Mouse (Mus musculus) gastrocnemius, postnatal 36 days (tissue): ENCODE data around the gene Ciz1. TPM values are rescaled to one million over a fixed set of nuclear protein-coding genes. Genes with fewer than 3 reads are reported as not detected.

Source experiments
- DNase-seq, 2 experiments: peaks; one replicate each; pipeline ENCODE4 v3.0.0; 2022
- intact Hi-C: fragments of 180-260 bp; cut with DNase I; formaldehyde crosslinking; loops from one replicate; pipeline ENCODE4 v1.15.1; 2025
- total RNA-seq, 2 experiments: library from RNA; stranded (reverse); gene quantifications; 2 replicates each; pipeline ENCODE4 v1.2.3; 2021

Gene Ciz1
- total RNA-seq, 2 experiments from 2014 or later = 23.2 to 25.4 TPM

GRCm38 (mm10) chr2:32408429-32409424, 56.6 kb downstream of the Ciz1 start:
- intact Hi-C loops = no loop called here
- no peak for DNase-seq

- intact Hi-C loops = no loop called here
- no peak for DNase-seq
Observed at GRCm38 (mm10) chr2:32411407-32411806, 59.3 kb downstream of the Ciz1 start.

GRCm38 (mm10) chr2:32412742-32413531, 60.8 kb downstream of the Ciz1 start:
- no peak for DNase-seq
- intact Hi-C loops = no loop called here

GRCm38 (mm10) chr2:32413936-32414335, 61.8 kb downstream of the Ciz1 start:
- no peak for DNase-seq
- intact Hi-C loops = no loop called here

GRCm38 (mm10) chr2:32415801-32416200, 63.7 kb downstream of the Ciz1 start:
- DNase-seq = peak in 1 of 2 experiments; percentile 28
- intact Hi-C loops = no loop called here

- DNase-seq = peak in 1 of 2 experiments; percentile 18
- intact Hi-C loops = no loop called here
Observed at GRCm38 (mm10) chr2:32416556-32416955, 64.4 kb downstream of the Ciz1 start.

- intact Hi-C loops = no loop called here
- peak in 1 of 2 experiments; percentile 46 for DNase-seq
Observed at GRCm38 (mm10) chr2:32417486-32417885, 65.4 kb downstream of the Ciz1 start.

DNA sequence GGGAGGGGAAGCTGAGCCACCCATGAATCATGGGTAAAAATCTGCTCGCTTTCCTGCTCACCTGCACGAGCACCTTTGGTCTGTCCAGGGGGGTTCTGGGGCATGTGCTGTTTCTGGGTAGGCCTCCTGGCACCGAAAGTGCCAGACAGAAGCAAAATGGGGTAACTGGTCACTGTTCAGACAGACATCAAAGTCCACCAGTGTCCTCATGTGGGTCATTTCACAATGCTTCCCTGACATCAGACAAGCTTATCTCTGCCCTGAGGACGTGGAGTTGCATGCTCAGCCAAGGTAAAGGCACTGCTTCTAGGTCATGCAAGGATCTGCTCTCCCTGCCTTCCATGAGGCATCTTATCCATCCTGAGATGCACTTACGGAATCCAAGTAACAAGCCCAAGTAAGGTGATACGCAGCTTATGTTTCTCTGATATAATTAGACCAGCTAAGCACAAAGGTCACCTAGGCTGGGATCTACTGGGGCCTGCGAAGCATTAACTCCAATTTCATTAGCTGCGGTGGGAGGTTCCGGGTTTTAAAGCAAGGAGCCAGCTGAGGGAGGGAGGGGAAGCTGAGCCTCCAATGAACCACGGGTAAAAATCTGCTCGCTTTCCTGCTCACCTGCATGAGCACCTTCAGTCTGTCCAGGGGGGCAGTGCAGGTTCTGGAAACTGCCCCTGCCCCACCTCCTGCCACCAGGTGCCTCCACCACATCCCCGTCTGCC, 66.5 kb downstream of the Ciz1 start:
- no peak for DNase-seq
- intact Hi-C loops = no loop called here

DNA sequence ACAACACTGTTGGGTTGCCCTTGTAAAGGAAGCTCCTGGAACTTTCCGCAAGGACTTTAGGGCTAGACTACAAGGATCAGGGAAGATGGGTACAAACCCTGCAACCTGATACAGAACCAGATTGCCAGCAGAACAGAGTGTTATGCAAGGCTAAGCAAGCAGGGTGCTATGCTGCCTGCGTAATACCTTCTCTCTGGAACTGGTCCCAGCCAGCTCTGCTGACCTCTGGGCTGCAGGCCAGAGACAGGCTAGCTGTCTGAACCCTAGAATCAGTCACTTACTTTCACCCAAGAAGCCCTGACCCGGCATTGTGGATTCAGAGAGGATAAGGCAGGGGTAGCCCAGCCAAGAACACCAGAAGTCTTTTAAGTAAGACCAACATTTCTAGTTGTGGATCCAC, 67.2 kb downstream of the Ciz1 start:
- intact Hi-C loops = no loop called here
- DNase-seq = peak; percentile 78 to 82

DNA sequence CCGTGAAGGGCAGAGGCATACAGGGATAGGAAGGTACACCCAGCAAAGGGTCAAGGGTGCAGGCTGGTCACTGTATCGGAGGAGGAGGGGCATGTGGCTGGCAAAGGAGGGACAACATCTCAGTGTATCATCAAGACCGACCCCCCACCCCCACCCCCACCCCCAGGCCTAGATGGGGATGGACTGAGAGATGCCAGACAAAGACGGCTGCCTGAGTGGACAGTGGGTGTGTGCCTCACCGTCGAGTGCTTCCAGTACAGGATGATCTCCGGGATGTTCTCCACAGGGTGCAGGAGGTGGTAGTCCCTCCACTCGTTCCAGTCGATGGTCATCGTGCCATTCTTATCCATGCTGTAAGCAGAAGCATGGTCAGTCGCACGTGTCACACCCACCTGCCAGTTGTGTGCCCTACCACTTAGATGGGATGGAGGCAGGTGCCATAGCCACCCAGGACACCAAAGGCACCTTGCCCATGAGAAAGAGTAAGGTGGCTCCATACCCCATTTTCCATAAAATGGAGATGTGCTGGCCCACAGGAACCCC, 68.0 kb downstream of the Ciz1 start:
- intact Hi-C loops = no loop called here
- DNase-seq = no peak

DNA sequence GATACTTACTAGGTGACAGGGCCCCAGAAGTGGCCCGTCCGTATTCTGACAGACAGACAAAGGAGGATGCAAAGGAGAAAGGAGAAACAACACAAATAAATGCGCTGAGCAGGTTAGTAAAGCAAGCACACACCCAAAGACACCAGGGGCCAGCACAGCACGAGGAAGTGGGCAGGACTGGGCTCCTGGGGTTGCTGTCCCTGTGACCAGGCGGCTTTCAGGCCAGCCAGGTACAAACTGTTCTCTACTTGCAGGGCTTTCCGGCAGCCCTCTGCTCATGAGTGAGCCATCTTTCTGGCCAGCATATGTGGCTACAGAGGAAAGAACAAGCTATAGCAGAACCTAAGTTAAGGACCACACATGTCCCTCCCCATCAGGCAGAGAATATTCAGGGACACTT, 68.5 kb downstream of the Ciz1 start:
- no peak for DNase-seq
- intact Hi-C loops = no loop called here

GRCm38 (mm10) chr2:32421851-32422251, 69.7 kb downstream of the Ciz1 start:
- peak in 1 of 2 experiments; percentile 40 for DNase-seq
- intact Hi-C loops = no loop called here

DNA sequence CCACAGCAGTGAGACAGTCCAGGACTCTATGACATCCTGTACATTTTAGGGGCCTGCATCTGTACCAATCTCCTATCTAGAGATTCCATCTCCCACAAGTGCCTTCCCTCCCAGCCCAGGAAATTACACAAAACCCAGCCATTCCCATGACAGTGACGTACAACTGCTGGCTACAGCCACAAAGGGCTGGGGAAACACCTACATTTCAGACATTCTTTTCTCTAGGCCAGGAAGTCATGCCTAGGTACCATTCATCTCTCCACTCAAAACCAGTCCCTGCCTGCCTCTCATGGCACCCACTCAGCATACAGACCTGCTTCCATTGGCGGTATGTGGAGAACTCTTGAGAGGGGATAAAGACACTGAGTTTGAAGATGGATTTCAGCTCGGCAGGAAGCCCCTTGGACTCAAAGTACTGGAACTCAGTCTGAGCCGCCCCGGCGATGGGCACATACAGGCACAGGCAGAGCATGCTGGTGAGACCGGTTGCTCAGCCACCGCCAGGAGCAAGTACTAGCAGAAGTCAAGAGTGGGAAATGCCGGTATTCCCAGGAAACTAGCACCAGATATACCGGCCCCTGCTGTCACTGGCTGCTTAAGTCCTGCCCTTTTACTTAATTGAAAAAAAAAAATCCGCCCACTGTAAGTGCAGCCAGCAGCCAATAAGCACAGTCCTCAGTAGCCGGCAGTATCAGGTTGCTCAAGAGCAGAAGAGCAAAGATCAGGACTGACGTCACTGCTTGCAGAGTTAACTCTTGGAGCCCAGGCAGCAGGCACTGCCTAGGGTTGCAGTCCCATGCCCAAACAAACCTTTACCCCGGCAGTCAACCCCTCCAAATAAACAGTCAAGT, 71.6 kb downstream of the Ciz1 start:
- DNase-seq = peak in 1 of 2 experiments; percentile 57
- intact Hi-C loops = no loop called here

GRCm38 (mm10) chr2:32424796-32425195, 72.7 kb downstream of the Ciz1 start:
- intact Hi-C loops = no loop called here
- DNase-seq = no peak

DNA sequence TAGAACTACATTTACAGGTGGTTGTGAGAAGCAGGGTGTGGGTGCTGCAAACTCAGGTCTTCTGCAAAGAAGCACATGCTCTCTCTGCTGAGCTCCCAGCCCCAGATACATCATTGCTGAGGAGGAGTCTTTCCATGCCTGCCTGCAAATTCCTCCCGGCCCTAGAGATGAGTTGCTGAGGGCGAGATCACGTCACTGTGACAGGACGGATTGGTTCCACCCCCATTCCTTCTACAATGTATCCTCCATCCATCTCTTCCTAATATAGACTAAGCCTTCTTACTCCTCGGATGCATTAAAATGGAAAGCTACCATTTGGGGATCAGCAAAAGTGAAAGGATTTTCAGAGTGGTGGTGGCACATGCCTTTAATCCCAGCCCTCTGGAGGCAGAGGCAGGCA, 73.4 kb downstream of the Ciz1 start:
- intact Hi-C loops = no loop called here
- DNase-seq = no peak

- DNase-seq = no peak
- intact Hi-C loops = no loop called here
Observed at GRCm38 (mm10) chr2:32426141-32426540, 74.0 kb downstream of the Ciz1 start.

DNA sequence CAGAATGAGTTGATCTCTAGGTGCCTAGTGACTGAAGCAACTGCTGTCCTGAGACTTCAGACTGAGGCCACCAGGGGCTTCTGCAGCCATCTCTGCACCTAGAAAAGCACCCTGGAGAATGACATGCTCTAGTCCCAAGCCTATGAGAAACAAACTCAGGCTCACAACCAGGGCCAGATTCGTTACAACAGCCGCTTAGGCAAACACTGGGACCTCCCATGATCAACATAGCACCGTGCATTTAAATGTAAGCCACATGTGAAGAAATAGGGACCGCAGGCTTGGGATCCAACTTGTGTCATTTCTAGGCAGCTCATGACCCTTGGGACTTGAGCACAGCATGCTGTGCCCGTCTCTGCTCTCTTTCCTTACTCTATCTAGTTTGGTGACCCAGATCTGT, 75.6 kb downstream of the Ciz1 start:
- intact Hi-C loops = no loop called here
- DNase-seq = no peak

- DNase-seq = no peak
- intact Hi-C loops = no loop called here
Observed at GRCm38 (mm10) chr2:32428262-32428722, 76.2 kb downstream of the Ciz1 start.

DNA sequence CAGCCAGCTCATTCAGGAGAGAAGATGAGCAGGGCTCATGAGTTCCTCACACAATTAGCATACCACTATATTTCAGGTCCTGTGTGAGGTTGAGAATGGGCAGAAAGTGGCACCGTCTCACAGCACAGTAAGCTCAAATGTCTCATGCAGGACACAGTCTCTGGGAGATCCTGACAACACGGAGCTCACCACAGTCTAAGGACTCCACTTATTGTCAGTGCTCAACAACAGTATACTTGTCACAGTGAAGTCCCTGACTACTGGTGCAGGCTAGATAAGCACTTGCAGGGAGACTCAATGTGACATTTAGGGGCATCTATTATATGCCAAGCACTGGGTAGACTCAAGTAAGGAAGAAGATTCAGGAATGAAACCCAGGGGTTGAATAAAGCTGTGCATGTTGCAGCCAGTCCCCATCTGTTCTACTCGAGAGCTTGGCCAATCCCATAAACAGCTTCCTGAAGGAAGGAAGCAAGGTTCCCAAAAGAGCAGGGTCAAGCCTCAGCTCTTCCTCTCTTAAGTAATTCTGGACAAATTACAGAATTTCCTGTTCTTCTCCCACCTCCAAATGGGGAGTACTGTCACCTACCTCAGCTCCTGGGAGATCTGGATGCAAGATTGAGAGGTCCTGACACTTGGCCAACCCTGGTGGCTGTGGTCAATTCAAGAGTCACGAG, 77.2 kb downstream of the Ciz1 start:
- DNase-seq = no peak
- intact Hi-C loops = no loop called here
